Mouse (Mus musculus) spleen, adult 2 months (tissue): ENCODE results near the gene Kmt5b. TPM values are rescaled to one million over a fixed set of nuclear protein-coding genes. Genes with fewer than 3 reads are reported as not detected.

Experiments used
- DNase-seq, 2 experiments: peaks; one replicate each; pipeline versions ENCODE4 v3.0.0 to v3.0.0-alpha.2; 2012 to 2021; ENCODE audit warnings: low spot score in 2 of 2, low read depth in 1 of 2
- H3K27ac ChIP-seq: fragments of 200-500 bp; 2 replicates; pipeline ENCODE4 v1.5.1; 2012; ENCODE audit warnings: low read length, inconsistent platforms; ENCODE audit not compliant: insufficient read depth
- H3K27me3 ChIP-seq: fragments of 200-500 bp; 2 replicates; pipeline ENCODE4 v1.6.1; 2012; ENCODE audit warnings: mild to moderate bottlenecking, moderate library complexity, low read length, inconsistent platforms; ENCODE audit not compliant: control insufficient read depth, insufficient read depth
- H3K36me3 ChIP-seq: fragments of 200-500 bp; 2 replicates; pipeline ENCODE4 v1.6.1; 2012; ENCODE audit warnings: mild to moderate bottlenecking, low read length, inconsistent platforms; ENCODE audit not compliant: control insufficient read depth, insufficient read depth
- H3K4me1 ChIP-seq: fragments of 200-500 bp; 2 replicates; pipeline ENCODE4 v1.6.1; 2011; ENCODE audit warnings: inconsistent platforms; ENCODE audit not compliant: control insufficient read depth, insufficient read depth, insufficient read length
- H3K4me3 ChIP-seq: fragments of 200-500 bp; 2 replicates; pipeline ENCODE4 v1.5.1; 2011; ENCODE audit warnings: mild to moderate bottlenecking, inconsistent platforms; ENCODE audit not compliant: insufficient read depth, insufficient read length; ENCODE audit errors: extremely low read depth
- CTCF ChIP-seq: fragments of 200-500 bp; IDR thresholded peaks from 2 replicates; pipeline ENCODE4 v1.5.1; 2011; ENCODE audit warnings: mild to moderate bottlenecking, inconsistent platforms; ENCODE audit not compliant: insufficient read depth, insufficient read length, insufficient replicate concordance; ENCODE audit errors: extremely low read depth
- POLR2A ChIP-seq: fragments of 200-500 bp; IDR thresholded peaks from 2 replicates; pipeline ENCODE4 v1.6.1; 2011; ENCODE audit warnings: low read depth, low read length, inconsistent platforms
- whole genome bisulfite sequencing: fragments of 180-500 bp; shearing (Covaris S2); methylation state at CpG from one replicate; pipeline ENCODE4 v1.1.7; 2018; 5-methylcytosine and 5-hydroxymethylcytosine counted together
- polyA plus RNA-seq: library from polyadenylated mRNA; depleted of rRNA; stranded (reverse); fragments of >200 nt; gene quantifications from 2 replicates; pipeline ENCODE4 v1.2.3, GENCODE M21; 2012

The Kmt5b gene
- polyA plus RNA-seq, 1 experiment: 13.9 TPM

DNA sequence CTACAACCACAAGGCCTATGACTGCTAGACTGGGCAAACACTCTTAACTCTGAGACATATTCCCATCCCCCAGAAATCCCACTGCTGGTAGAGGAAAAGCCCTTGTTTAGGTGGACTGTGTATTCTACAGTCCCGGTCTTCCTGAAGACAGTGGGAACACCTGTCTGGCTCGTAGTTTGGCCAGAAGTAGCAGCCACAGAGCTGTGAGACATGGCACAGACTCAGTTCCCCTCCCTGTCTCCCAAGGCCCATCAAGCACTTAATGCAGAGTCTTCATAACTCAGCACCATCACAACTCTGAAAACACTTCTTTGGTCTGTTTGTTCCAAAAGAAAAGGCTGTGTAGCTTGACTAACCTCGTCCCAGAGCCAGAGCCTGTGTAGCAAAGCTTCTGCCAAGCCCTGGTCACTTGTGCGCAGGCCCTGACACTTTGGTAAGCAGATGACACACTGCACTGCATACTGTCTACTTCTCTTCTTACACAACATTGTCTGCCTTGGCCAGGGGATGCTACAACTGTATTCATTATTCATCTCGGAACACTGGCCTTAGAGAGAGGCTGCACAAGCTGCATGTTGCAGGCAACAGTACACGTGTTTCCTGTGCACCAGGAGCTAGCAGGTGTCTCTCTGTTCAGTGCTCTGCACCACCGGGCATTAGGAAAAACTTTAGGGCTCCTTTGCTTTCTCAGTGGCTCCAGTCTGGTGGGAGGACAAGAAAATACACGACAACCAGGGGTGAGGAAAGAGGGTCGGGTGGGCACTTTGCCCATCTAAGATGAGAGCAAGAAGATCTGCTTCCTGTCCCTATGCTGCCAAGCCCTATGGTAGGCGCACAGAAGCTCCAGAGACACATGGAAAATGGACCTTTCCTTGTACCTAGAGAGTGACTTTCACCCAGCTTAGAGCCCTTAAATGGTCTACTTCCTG, 79.7 kb downstream of the Kmt5b start:
- H3K27ac ChIP-seq: peak overlapping the region; percentile 27; the same call in 1 of the 2 replicates
- 54% methylated on average over 10 of the region's 10 CpGs for WGBS

DNA sequence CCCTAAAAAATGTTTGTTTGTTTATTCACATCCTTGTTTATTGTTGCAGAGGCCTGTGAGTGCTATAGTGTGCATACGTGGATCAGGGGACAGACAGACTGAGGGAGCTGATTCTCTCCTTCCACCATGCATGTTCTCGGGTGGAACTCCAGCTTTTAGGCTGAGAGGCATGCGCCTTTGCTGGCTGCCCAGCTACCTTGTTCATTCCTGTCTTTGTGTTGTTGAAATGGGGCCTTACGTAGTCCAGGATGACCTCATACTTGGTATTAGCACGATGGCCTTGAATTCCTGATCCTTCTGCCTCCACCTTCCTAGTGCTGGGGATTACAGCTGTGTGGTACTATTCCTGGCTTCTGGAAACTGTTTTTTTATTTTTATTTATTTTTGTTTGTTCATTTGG, 80.5 kb downstream of the Kmt5b start:
- DNase-seq: no peak
- peaks cover 14% of the 10 kb centered on the region for H3K4me1 ChIP-seq
- H3K4me3 ChIP-seq: no peak overlapping the region
- WGBS: 81% methylated on average over 5 of the region's 5 CpGs
- no peaks in the 10 kb centered on the region for H3K27me3 ChIP-seq
- TF ChIP-seq POLR2A (no peak), CTCF (no peak)
- no peaks in the 10 kb centered on the region for H3K36me3 ChIP-seq
- H3K27ac ChIP-seq: no peak overlapping the region; the same call in 1 of the 2 replicates

More for the DNA sequence above, 79.7 kb downstream of the Kmt5b start:
- DNase-seq: no peak
- Histone ChIP-seq H3K4me1 (peaks cover 14% of the 10 kb centered on the region), H3K27me3 (no peaks in the 10 kb centered on the region), H3K36me3 (no peaks in the 10 kb centered on the region), H3K4me3 (no peak overlapping the region)
- no peak for TF ChIP-seq POLR2A
- no peak for TF ChIP-seq CTCF

DNA sequence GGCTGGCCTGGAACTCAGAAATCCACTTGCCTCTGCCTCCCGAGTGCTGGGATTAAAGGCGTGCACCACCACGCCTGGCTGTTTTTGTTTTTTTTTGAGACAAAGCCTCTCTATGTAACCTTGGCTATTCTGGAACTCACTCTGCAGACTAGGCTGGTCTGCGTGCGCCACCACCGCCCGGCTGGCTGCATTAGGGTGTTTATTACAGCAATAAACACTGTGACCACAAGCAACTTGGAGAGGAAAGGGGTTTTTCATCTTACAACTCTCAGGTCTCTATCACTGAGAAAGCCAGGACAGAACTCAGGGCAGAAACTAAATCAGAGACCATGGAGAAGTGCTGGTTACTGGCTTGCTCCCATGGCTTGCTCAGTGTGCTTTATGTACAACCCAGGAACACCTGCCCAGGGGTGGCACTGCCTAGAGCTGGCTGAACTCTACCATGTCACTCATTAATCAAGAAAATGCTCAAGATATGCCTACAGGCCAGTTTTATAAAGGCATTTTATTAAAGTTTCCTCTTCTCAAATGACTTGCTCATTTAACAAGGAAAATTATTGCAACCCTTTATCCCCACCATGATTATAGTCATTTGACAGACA, 81.1 kb downstream of the Kmt5b start:
- Histone ChIP-seq H3K27ac (no peak overlapping the region), H3K4me3 (no peak overlapping the region), H3K36me3 (no peaks in the 10 kb centered on the region), H3K27me3 (no peaks in the 10 kb centered on the region), H3K4me1 (peaks cover 17% of the 10 kb centered on the region)
- 89% methylated on average over 7 of the region's 7 CpGs for WGBS
- TF ChIP-seq CTCF (no peak), POLR2A (no peak)
- no peak for DNase-seq

DNA sequence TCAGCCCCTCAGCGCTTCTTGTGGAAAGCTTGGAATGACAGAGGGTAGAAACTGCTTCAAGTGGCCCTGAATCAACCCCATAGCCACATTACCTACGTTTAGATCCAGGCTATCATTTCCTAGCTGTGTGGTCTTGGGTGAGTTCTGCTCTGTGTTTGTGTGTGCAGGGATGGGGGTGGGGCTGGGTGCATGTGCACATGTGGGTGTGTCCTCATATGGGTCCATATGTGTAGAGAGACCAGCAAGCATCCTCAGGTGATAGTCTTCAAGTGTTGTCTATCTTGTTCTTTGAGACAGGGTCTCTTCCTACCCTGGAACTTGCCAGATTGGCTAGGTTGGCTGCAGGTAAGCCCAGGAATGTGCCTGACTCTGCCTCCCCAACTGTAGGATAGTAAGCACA, 82.0 kb downstream of the Kmt5b start:
- no peaks in the 10 kb centered on the region for H3K27me3 ChIP-seq
- peaks cover 17% of the 10 kb centered on the region for H3K4me1 ChIP-seq
- H3K27ac ChIP-seq: no peak overlapping the region
- WGBS: 83% methylated on average over 2 of the region's 2 CpGs
- H3K36me3 ChIP-seq: no peaks in the 10 kb centered on the region
- H3K4me3 ChIP-seq: no peak overlapping the region
- DNase-seq: no peak
- no peak for TF ChIP-seq POLR2A
- no peak for TF ChIP-seq CTCF

DNA sequence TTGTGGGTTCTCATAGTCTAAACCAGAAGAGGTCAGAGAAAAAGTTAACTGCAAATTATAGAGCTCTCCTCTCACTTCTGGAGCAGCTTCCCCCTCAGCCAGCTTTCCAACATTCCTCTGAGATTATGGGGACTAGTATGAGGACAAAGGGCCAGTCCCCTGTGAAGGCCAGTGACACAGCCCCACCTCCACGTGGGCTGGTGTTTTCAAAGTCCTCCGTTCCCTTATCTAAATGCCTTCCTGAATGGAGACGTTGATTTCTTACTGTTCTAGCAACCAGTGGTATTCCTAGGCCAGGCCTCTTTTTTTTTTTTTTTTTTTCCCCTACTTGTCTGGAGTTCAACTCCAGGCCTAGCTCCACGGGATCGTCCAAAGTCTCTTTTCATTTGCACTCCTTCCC, 82.9 kb downstream of the Kmt5b start:
- TF ChIP-seq POLR2A: no peak
- no peak for TF ChIP-seq CTCF
- 81% methylated on average over 5 of the region's 5 CpGs for WGBS
- no peak for DNase-seq
- H3K4me1 ChIP-seq: peaks cover 17% of the 10 kb centered on the region
- H3K27ac ChIP-seq: no peak overlapping the region
- H3K27me3 ChIP-seq: no peaks in the 10 kb centered on the region
- H3K36me3 ChIP-seq: no peaks in the 10 kb centered on the region
- no peak overlapping the region for H3K4me3 ChIP-seq

DNA sequence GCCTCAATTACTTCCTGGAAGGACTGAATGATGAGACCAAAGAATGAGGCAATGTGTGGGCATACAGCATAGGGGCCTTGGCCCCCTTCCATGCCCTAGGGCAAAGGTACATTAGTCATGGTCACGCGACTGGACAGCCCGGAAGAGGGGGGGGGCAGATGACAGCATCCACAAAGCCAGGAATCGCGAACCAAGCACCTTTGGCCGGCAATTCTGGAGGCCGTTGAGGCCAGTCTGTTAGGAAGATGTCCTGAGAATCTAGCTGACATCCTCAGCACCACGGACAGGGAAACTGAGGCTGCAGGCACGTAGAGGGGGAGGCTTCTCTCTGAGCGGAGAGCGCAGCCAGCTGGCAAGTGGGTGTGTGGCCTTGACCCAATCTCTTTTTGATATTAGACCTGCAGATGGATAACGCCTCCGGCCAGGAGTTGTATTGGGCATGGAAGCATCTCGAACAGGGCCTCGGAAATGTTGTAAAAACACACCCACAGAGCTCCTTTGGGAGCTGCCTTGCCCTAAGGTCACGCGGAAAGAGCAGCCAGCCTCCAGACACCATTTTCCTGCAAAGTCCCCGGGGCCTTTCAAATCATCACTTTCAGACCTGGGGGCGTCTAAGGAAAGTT, 83.7 kb downstream of the Kmt5b start:
- peak; percentile 15 to 18 for DNase-seq
- H3K4me1 ChIP-seq: peaks cover 19% of the 10 kb centered on the region

More for the DNA sequence above, 83.7 kb downstream of the Kmt5b start:
- H3K27ac ChIP-seq: peak overlapping the region; percentile 31; the same call in 1 of the 2 replicates
- WGBS: 10% methylated on average over 19 of the region's 19 CpGs
- TF ChIP-seq POLR2A: no peak
- no peak for TF ChIP-seq CTCF
- no peaks in the 10 kb centered on the region for H3K36me3 ChIP-seq
- H3K27me3 ChIP-seq: no peaks in the 10 kb centered on the region
- H3K4me3 ChIP-seq: peak overlapping the region; percentile 74
